Mouse (Mus musculus): ENCODE data around the gene Abcd4. TPM values are rescaled to one million over a fixed set of nuclear protein-coding genes. Genes with fewer than 3 reads are reported as not detected.

Gene Abcd4
- polyA plus RNA-seq, 1 experiment from 2014 or later = 13.6 TPM

GRCm38 (mm10) chr12:84581285-84581684 is 35.9 kb downstream of the Abcd4 start:
- H3K36me3 ChIP-seq (ENCODE audit: control insufficient read depth, insufficient read depth, low read length) = no peaks in the 10 kb centered on the region
- H3K27ac ChIP-seq (ENCODE audit: low read depth, low read length) = no peak overlapping the region
- H3K4me1 ChIP-seq (ENCODE audit: control insufficient read depth, insufficient read depth, low read depth, low read length) = no peaks in the 10 kb centered on the region
- H3K27me3 ChIP-seq (replicated peaks; ENCODE audit: control insufficient read depth, insufficient read depth, low read length) = no peaks in the 10 kb centered on the region; the same call in 1 of the 2 replicates
- H3K9ac ChIP-seq (ENCODE audit: low read depth, low read length) = no peak overlapping the region
- 90% methylated on average over 2 of the region's 2 CpGs for WGBS
- H3K9me3 ChIP-seq (ENCODE audit: control insufficient read depth, low read length) = no peaks in the 10 kb centered on the region
- H3K4me3 ChIP-seq (ENCODE audit: low read length) = no peak overlapping the region
- no peak overlapping the region for H3K4me2 ChIP-seq (ENCODE audit: low read length)
- no peak for ATAC-seq

DNA sequence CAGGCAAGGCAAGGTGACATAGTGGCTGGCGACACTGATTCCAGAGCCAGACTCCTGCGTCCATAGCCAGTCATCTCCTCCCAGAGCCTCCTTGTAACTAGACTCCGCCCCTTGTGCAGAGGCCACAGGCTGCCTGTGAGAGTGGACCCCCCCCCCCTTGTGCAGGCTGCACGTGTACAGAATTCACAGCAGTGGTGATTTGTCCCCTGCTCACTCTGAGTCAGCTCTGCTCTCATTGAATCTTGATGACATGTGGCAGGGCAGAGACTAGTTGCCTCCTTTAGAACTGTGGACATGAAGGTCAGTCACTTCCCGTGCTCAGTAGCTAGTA is 38.8 kb downstream of the Abcd4 start:
- 26% methylated on average over 5 of the region's 5 CpGs for WGBS
- Histone ChIP-seq H3K27me3 (replicated peaks; ENCODE audit: control insufficient read depth, insufficient read depth, low read length) (peaks cover 14% of the 10 kb centered on the region), H3K9ac (ENCODE audit: low read depth, low read length) (no peak overlapping the region), H3K27ac (ENCODE audit: low read depth, low read length) (no peak overlapping the region), H3K36me3 (ENCODE audit: control insufficient read depth, insufficient read depth, low read length) (no peaks in the 10 kb centered on the region), H3K4me3 (ENCODE audit: low read length) (no peak overlapping the region), H3K4me1 (ENCODE audit: control insufficient read depth, insufficient read depth, low read depth, low read length) (no peaks in the 10 kb centered on the region), H3K9me3 (ENCODE audit: control insufficient read depth, low read length) (no peaks in the 10 kb centered on the region), H3K4me2 (ENCODE audit: low read length) (no peak overlapping the region)
- ATAC-seq = no peak

GRCm38 (mm10) chr12:84577768-84578439 is 39.3 kb downstream of the Abcd4 start:
- H3K9ac ChIP-seq (ENCODE audit: low read depth, low read length) = no peak overlapping the region
- ATAC-seq = no peak
- WGBS = 74% methylated on average over 11 of the region's 11 CpGs

DNA sequence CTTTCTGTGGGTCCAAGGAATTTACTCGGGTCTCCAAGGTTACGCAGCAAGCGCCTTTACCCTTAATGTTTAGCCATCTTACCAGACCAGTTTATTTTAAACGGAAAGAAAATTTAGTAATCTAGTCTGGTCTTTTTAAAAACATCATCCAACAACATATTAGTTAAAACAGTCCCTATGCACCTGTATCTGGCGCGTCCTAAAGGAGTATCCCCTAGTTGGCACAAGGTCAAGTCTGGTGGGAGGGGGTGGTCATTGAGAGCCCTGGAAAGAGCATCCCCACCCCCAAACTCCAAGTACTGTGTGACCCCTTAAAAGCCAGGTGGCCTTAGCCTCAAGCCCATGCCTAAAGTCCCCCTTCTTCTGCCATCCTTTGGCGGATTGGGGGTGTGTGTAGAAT is 44.1 kb downstream of the Abcd4 start:
- Histone ChIP-seq H3K36me3 (ENCODE audit: control insufficient read depth, insufficient read depth, low read length) (no peaks in the 10 kb centered on the region), H3K9me3 (ENCODE audit: control insufficient read depth, low read length) (no peaks in the 10 kb centered on the region), H3K9ac (ENCODE audit: low read depth, low read length) (no peak overlapping the region), H3K4me3 (ENCODE audit: low read length) (no peak overlapping the region), H3K27ac (ENCODE audit: low read depth, low read length) (no peak overlapping the region), H3K4me2 (ENCODE audit: low read length) (no peak overlapping the region), H3K27me3 (replicated peaks; ENCODE audit: control insufficient read depth, insufficient read depth, low read length) (peaks cover 35% of the 10 kb centered on the region), H3K4me1 (ENCODE audit: control insufficient read depth, insufficient read depth, low read depth, low read length) (peaks cover 5% of the 10 kb centered on the region; the same call in 1 of the 2 replicates)
- WGBS = 18% methylated on average over 7 of the region's 7 CpGs
- no peak for ATAC-seq

More at GRCm38 (mm10) chr12:84577768-84578439, 39.3 kb downstream of the Abcd4 start:
- Histone ChIP-seq H3K27ac (ENCODE audit: low read depth, low read length) (no peak overlapping the region), H3K4me1 (ENCODE audit: control insufficient read depth, insufficient read depth, low read depth, low read length) (no peaks in the 10 kb centered on the region), H3K4me2 (ENCODE audit: low read length) (no peak overlapping the region), H3K36me3 (ENCODE audit: control insufficient read depth, insufficient read depth, low read length) (no peaks in the 10 kb centered on the region), H3K9me3 (ENCODE audit: control insufficient read depth, low read length) (no peaks in the 10 kb centered on the region), H3K27me3 (replicated peaks; ENCODE audit: control insufficient read depth, insufficient read depth, low read length) (peaks cover 19% of the 10 kb centered on the region), H3K4me3 (ENCODE audit: low read length) (no peak overlapping the region)

- 5% methylated on average over 7 of the region's 7 CpGs for whole genome bisulfite sequencing
Measured at GRCm38 (mm10) chr12:84572341-84572720, 44.9 kb downstream of the Abcd4 start.

DNA sequence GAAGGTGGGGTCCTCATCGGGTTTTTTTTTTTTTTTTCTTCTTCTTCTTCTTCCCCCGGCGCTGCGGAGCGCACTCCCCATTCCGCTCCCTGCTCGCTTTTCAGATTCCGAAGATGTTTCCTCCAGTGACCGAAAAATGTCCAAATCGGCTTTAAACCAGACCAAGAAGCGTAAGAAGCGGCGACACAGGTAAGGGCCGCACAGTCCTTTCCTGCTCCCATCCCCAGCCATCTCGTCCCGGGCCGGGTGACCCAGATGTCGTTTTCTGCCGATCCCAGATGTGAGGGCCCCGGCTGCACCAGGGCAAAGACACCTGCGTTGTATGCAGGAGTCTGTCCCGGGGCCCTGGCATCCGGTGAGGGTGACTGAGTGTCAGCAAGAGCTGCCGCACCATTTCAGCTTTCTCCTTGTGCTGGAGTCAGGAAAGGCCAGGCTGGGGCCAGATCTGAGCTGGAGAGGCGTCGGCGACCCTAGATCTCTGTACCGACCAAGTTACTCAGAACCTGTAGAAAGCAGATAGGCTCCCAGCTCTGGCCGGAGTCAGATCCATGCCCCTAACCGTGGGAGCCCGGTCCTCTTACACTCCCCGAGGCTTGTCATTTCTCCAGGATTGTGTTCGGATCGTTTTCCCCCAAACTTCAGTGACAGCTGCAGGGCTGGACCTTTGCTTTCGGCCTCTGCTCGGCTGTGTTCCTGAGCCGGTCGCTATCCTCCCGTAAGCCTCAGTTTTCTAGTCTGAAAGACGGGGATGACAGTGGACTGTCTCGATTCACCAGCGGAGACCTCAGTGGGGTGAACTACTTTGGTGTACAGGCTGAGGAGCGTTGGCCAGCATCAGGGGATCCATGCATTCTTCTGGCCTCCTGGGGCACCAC is 45.5 kb downstream of the Abcd4 start:
- Histone ChIP-seq H3K9ac (ENCODE audit: low read depth, low read length) (no peak overlapping the region), H3K36me3 (ENCODE audit: control insufficient read depth, insufficient read depth, low read length) (no peaks in the 10 kb centered on the region), H3K27ac (ENCODE audit: low read depth, low read length) (no peak overlapping the region), H3K4me3 (ENCODE audit: low read length) (peak overlapping the region; percentile 16; the same call in 1 of the 2 replicates), H3K4me2 (ENCODE audit: low read length) (peak overlapping the region; percentile 5; the same call in 1 of the 2 replicates), H3K9me3 (ENCODE audit: control insufficient read depth, low read length) (no peaks in the 10 kb centered on the region), H3K27me3 (replicated peaks; ENCODE audit: control insufficient read depth, insufficient read depth, low read length) (peaks cover 44% of the 10 kb centered on the region), H3K4me1 (ENCODE audit: control insufficient read depth, insufficient read depth, low read depth, low read length) (peaks cover 5% of the 10 kb centered on the region; the same call in 1 of the 2 replicates)
- ATAC-seq = no peak
- WGBS = 3% methylated on average over 43 of the region's 43 CpGs

More at GRCm38 (mm10) chr12:84572341-84572720, 44.9 kb downstream of the Abcd4 start:
- H3K4me2 ChIP-seq (ENCODE audit: low read length) = no peak overlapping the region
- no peak overlapping the region for H3K27ac ChIP-seq (ENCODE audit: low read depth, low read length)
- H3K9me3 ChIP-seq (ENCODE audit: control insufficient read depth, low read length) = no peaks in the 10 kb centered on the region
- H3K9ac ChIP-seq (ENCODE audit: low read depth, low read length) = no peak overlapping the region
- no peak overlapping the region for H3K4me3 ChIP-seq (ENCODE audit: low read length)
- no peaks in the 10 kb centered on the region for H3K36me3 ChIP-seq (ENCODE audit: control insufficient read depth, insufficient read depth, low read length)
- no peak for ATAC-seq
- peaks cover 42% of the 10 kb centered on the region for H3K27me3 ChIP-seq (replicated peaks; ENCODE audit: control insufficient read depth, insufficient read depth, low read length)
- H3K4me1 ChIP-seq (ENCODE audit: control insufficient read depth, insufficient read depth, low read depth, low read length) = peaks cover 5% of the 10 kb centered on the region; the same call in 1 of the 2 replicates

DNA sequence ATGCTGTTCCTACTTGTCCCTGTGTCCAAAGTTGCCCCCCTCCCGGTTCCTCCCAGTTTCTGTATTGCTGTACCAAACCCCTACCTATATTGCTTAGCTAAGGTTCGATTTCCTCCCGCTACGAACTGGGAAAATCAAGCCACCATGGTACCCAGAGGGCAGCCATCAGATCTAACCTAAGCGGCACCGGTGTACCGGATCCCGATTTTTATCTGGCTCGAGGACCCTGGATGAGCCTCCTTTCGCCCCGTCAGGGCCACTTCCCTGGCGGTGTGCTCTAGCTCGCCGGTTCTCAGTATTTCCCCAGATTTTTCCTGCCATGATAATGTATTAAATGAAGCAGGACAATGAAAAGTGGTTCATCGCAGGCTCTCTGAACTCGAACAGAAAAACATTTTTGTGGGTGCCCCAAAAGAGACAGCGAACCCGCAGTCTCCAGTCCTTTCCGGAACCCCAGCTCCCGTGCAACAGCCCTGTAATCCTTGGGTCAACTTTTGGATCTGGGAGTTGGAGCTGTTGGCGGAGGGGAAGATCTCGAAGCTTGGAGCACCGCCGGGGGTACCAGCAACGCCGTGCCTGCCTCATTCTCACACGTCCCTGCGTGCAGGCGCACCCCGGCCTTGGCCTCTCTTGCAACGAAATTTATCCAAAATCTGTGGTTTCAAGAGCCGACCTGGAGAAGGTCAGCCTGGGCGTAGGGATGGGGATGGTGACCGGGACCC is 46.4 kb downstream of the Abcd4 start:
- Histone ChIP-seq H3K27me3 (replicated peaks; ENCODE audit: control insufficient read depth, insufficient read depth, low read length) (peaks cover 46% of the 10 kb centered on the region), H3K9me3 (ENCODE audit: control insufficient read depth, low read length) (no peaks in the 10 kb centered on the region), H3K9ac (ENCODE audit: low read depth, low read length) (no peak overlapping the region), H3K27ac (ENCODE audit: low read depth, low read length) (no peak overlapping the region), H3K36me3 (ENCODE audit: control insufficient read depth, insufficient read depth, low read length) (no peaks in the 10 kb centered on the region), H3K4me2 (ENCODE audit: low read length) (no peak overlapping the region), H3K4me3 (ENCODE audit: low read length) (peak overlapping the region; percentile 16; the same call in 1 of the 2 replicates), H3K4me1 (ENCODE audit: control insufficient read depth, insufficient read depth, low read depth, low read length) (peaks cover 5% of the 10 kb centered on the region; the same call in 1 of the 2 replicates)
- WGBS = 2% methylated on average over 34 of the region's 34 CpGs
- ATAC-seq = no peak

DNA sequence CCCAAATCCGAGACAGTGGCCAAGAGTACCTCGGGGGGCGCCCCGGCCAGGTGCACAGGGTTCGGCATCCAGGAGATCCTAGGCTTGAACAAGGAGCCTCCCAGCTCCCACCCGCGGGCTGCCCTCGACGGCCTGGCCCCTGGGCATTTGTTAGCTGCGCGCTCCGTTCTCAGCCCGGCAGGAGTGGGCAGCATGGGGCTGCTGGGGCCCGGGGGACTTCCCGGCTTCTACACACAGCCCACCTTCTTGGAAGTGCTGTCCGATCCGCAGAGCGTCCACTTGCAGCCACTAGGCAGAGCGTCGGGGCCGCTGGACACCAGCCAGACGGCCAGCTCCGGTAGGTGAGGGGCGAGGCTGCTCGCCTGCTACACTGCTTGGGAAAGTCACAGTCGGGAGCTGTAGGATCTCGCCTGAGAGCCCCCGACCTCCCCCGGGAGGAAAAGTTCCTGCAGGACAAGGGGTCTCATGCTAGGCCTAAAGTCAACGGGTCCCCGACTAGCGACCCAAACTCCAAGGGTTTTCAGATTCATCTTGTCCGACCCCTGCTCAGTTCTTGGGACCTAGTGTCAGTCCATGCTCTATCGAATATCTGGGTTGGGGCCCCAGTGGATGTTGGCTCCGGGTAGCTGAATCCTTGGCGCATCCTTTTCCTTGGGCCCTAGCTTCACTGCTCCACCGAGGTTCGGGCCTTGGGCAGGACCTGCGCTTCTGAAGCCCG is 47.1 kb downstream of the Abcd4 start:
- H3K4me3 ChIP-seq (ENCODE audit: low read length) = peak overlapping the region; percentile 13; the same call in 1 of the 2 replicates
- no peak for ATAC-seq
- no peak overlapping the region for H3K27ac ChIP-seq (ENCODE audit: low read depth, low read length)
- H3K36me3 ChIP-seq (ENCODE audit: control insufficient read depth, insufficient read depth, low read length) = no peaks in the 10 kb centered on the region
- H3K4me1 ChIP-seq (ENCODE audit: control insufficient read depth, insufficient read depth, low read depth, low read length) = peaks cover 5% of the 10 kb centered on the region; the same call in 1 of the 2 replicates
- H3K27me3 ChIP-seq (replicated peaks; ENCODE audit: control insufficient read depth, insufficient read depth, low read length) = peaks cover 45% of the 10 kb centered on the region
- H3K4me2 ChIP-seq (ENCODE audit: low read length) = no peak overlapping the region
- H3K9me3 ChIP-seq (ENCODE audit: control insufficient read depth, low read length) = no peaks in the 10 kb centered on the region
- H3K9ac ChIP-seq (ENCODE audit: low read depth, low read length) = no peak overlapping the region
- WGBS = 2% methylated on average over 33 of the region's 40 CpGs

Measured in hindbrain, embryonic 16.5 days (tissue).